Mouse (Mus musculus) adrenal gland, postnatal 4 days (tissue): ENCODE measurements around the gene Vmn1r197. TPM values are rescaled to one million over a fixed set of nuclear protein-coding genes. Genes with fewer than 3 reads are reported as not detected.
"Not testable (repeated sequence)": the region's sequence is repeated elsewhere in the genome, so short reads cannot be mapped to it uniquely, and the experiment has no call there.

Experiments used
- DNase-seq, 2 experiments: peaks; one replicate each; pipeline ENCODE4 v3.0.0; 2021 to 2022; ENCODE audit warnings: low spot score in 2 of 2, mixed read lengths in 2 of 2
- long read RNA-seq, 2 experiments: library from polyadenylated mRNA; stranded (forward); transcript quantifications; one replicate each; pipeline ENCODE4 v2.0.0; 2021
- total RNA-seq, 2 experiments: library from RNA; stranded (reverse); gene quantifications; 2 replicates each; pipeline ENCODE4 v1.2.3; 2021

The Vmn1r197 gene
- not detected for total RNA-seq
- long read RNA-seq, experiment 1, result 0 reads
- long read RNA-seq, experiment 2, result 0 reads

DNA sequence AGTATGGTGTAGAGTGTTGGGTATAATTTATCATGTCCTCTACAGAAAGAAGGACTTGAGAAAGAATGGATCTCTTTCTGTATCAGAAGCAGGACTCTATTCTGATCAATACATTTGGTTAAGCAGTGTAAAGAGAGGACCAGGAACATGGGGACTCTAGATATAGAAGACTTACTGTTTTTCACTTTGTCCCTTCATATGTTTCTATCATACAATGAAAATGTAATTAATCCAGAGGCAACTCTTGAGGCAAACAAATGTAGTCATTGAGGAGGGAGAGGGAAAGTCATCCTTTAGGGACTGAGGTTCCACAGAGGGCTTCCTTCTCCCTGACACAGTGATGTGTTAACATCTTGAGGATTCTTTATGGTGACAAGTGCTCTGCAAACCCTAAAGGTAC, at the start of gene Vmn1r197:
TSS of gene Vmn1r197 (plus strand) at position 301 of the 400 bp plus-strand sequence.
- no peak for DNase-seq

GRCm38 (mm10) chr13:22284578-22284977, 39.8 kb upstream of the Vmn1r197 start:
- no peak for DNase-seq

DNA sequence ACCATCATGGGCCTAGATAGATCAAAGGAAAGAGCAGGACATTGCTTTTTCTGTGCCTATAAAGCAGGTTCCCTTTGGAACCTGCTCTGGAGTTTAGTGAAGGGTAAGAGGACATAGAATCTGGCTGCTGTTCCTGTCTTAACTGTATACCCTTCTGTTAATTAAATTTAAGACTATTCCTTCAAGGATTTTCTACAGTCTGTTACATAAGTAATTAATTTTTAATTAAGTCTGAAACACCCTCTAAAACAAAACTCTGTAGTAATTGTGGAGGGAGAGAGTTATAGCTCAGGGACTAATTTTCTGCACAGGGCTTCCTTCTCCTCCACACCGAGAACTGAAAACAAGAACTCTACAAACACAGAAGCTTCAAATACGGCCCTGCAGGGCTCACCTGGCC, 34.8 kb upstream of the Vmn1r197 start, which contains the start of gene Vmn1r196:
TSS of gene Vmn1r196 (plus strand) at position 301 of the 400 bp plus-strand sequence.
- DNase-seq, result no peak

GRCm38 (mm10) chr13:22308075-22308474, 16.3 kb upstream of the Vmn1r197 start:
- DNase-seq, result not testable (repeated sequence)

GRCm38 (mm10) chr13:22315361-22315760, 9.0 kb upstream of the Vmn1r197 start:
- DNase-seq, result no peak

DNA sequence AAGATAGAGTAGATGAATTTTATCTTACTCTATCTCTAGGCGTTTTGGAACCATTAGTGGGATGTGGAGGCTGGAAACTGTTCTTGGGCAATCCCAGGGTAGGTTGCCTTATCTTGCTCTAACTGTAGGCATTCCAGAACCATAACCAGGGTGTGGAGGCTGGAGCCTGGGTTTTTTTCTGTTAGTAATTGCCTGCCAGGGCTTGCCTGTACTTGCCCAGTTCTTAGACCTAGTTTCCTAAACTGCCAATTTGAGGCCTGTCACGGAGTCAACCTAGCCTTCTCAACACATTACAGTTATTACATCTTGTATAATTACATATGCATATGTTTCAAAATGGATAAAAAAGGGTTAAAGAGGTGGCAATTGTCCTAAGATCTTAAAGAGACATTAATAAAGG, 7.0 kb upstream of the Vmn1r197 start:
- DNase-seq, result no peak

- DNase-seq, result no peak
These were observed 4.3 kb upstream of the Vmn1r197 start for GRCm38 (mm10) chr13:22320091-22320490.

GRCm38 (mm10) chr13:22333269-22333668, 8.9 kb downstream of the Vmn1r197 start:
- no peak for DNase-seq

GRCm38 (mm10) chr13:22335565-22335964, 11.2 kb downstream of the Vmn1r197 start:
- DNase-seq, result no peak

DNA sequence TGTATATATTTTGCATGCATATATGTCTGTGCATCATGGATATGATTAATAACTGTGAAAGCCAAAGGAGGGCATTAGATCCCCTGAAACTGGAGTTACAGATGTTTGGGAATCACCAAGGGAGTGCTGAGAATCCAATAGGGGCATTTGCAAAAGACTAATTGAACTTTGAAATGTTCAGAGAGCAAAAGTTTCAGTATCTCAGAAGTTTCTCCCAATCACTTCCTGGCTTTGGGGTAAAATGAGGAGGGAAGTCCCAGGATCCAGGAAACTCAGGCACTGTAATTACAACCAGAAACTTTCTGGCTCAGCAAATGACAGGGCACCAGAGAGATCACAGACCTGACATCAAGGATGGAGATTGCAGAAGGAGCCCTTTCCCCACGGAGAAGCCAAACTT, 25.7 kb downstream of the Vmn1r197 start, which contains the start of gene Vmn1r198:
TSS of gene Vmn1r198 (plus strand) at position 301 of the 400 bp plus-strand sequence.
- no peak for DNase-seq

GRCm38 (mm10) chr13:22350813-22351212, 26.4 kb downstream of the Vmn1r197 start:
- no peak for DNase-seq

GRCm38 (mm10) chr13:22379518-22379917, 55.1 kb downstream of the Vmn1r197 start, which contains the start of gene Vmn1r199:
TSS of gene Vmn1r199 (plus strand) at chr13:22379818.
- DNase-seq, result no peak

DNA sequence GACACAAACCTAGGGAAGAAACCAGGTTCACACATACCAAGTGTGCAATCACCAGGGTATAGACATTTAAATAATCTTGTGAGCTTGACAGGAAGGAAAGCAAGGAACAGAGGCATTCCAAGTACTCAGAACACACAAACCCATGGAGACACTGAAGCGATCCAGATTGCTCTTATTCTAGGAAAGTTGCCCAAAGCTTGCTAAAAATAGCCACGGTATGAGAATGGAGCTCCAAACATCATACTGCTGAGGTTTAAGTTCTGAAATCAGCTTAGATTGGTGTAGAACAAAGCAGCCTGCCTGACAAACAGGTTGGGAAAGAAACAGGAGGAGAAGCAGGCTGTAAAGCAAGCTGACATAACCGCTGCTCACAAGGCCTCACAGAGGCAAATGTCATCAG, 56.7 kb downstream of the Vmn1r197 start:
- DNase-seq, result not testable (repeated sequence)

Other genes with a start within 250 kb of the Vmn1r197 start
- gene Vmn1r188, start 240.1 kb upstream of the Vmn1r197 start, total RNA-seq, result not detected
- gene Vmn1r189, start 218.8 kb upstream of the Vmn1r197 start, total RNA-seq, result not detected
- gene Vmn1r191, start 140.6 kb upstream of the Vmn1r197 start, total RNA-seq, result not detected
- not detected for gene Vmn1r192, start 133.4 kb upstream of the Vmn1r197 start, total RNA-seq
- gene Vmn1r193, start 101.4 kb upstream of the Vmn1r197 start, total RNA-seq, result not detected
- not detected for gene Vmn1r194, start 80.4 kb upstream of the Vmn1r197 start, total RNA-seq
- gene Vmn1r195, start 54.1 kb upstream of the Vmn1r197 start, total RNA-seq, result not detected
- not detected for gene Vmn1r196, start 34.7 kb upstream of the Vmn1r197 start, total RNA-seq
- gene Vmn1r198, start 25.8 kb downstream of the Vmn1r197 start, total RNA-seq, result not detected
- gene Vmn1r199, start 55.2 kb downstream of the Vmn1r197 start, total RNA-seq, result not detected
- gene Vmn1r200, start 65.8 kb downstream of the Vmn1r197 start, total RNA-seq, result not detected
- gene Vmn1r201, start 147.3 kb downstream of the Vmn1r197 start, total RNA-seq, result not detected
- gene Vmn1r202, start 180.8 kb downstream of the Vmn1r197 start, total RNA-seq, result under 1 TPM; 0.06 to 0.08 TPM
- not detected for gene Vmn1r203, start 193.5 kb downstream of the Vmn1r197 start, total RNA-seq
- gene Vmn1r204, start 228.6 kb downstream of the Vmn1r197 start, total RNA-seq, result not detected